Mouse (Mus musculus) brain, adult 2 months (tissue): ENCODE results near the gene Med16.
A peak's percentile ranks its signal among the peaks of the same experiment; 100 is the strongest.

Experiments used
- DNase-seq: peaks from one replicate; pipeline ENCODE4 v3.0.0; 2011; ENCODE audit warnings: low read depth, low spot score

Gene Med16

DNA sequence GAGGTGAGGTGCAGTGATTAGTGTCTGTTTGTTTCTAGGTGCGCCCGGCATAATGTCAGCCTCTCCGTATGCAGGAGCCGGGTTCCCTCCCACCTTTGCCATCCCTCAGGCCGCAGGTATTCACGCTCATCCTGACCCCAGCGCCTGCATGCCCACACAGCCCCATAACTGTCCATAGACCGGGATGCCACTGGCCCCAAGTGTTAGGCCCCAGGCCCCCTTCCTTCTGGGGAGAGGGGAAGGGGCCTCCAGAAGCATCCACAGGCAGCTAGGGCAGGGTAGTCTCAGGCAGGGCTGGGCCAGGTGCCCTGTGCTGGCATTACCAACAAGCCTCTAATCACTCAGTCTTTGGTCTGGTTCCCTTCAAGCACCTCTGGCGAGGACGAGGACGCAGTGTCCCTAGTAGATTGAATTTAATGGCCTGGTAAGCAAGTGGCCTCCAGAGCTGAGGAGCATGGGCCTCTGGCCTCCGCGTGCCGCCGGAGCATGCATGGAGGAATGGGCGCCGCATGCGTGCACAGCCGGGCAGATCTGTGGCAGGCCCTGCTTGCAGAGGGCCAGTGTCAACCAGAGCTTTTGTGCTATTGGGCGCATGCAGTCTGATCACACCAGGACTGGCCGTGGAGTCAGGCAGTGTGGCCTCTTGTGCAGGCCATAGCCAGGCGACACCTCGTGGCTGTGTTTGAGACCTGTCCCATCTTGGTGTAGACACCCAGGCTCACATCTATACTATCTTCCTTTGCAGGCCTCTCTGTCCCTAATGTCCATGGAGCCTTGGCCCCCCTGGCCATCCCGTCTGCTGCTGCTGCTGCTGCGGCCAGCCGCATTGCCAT is 48.4 kb downstream of the Med16 start:
- no peak for DNase-seq

- DNase-seq: no peak
These were observed 49.6 kb downstream of the Med16 start for GRCm38 (mm10) chr10:79859116-79859515.

- DNase-seq: peak; percentile 88
These were observed 50.2 kb downstream of the Med16 start for GRCm38 (mm10) chr10:79858416-79859074.

DNA sequence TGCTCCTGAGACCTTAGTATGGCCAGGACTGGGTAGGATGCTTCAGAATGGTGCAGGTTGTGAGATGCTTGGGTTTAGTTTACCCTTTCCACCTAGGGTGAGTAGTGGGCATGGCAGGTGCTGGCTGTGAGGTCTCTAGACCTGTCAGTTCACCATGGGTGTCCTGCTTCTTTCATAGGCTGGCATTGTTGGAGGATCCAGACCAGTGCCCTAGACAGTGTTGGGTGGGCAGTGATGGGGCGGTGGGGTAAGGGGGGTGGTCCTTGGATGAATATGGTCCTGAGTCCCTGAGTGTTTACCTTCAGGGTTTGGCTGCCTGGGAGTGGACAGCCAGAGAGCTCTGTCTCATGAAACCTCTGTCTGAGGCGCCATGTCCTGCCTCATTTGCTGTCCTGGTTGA is 50.8 kb downstream of the Med16 start:
- DNase-seq: no peak

DNA sequence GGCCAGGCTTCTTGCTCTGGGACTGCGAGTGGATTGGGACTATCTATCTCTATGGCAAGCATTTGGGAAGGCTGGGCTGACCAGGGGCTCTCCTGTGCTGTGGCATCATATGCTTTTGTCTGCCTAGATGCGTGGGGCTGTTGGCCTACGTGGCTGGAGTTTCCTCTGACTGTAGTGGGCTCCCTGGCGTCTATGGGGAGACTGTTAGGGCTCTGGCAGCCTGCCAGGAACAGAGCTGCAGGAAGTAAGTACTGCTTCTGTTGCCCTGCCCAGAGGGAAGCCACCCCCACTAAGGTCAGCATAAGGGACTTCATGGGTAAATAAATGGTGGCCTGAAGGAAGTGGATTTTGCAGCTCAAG is 51.3 kb downstream of the Med16 start:
- peak; percentile 71 for DNase-seq

GRCm38 (mm10) chr10:79856704-79857451 is 51.8 kb downstream of the Med16 start:
- no peak for DNase-seq

GRCm38 (mm10) chr10:79856280-79856679 is 52.4 kb downstream of the Med16 start:
- DNase-seq: no peak

GRCm38 (mm10) chr10:79855558-79856184 is 53.1 kb downstream of the Med16 start:
- no peak for DNase-seq

GRCm38 (mm10) chr10:79854801-79855541 is 53.8 kb downstream of the Med16 start:
- peak; percentile 73 for DNase-seq

DNA sequence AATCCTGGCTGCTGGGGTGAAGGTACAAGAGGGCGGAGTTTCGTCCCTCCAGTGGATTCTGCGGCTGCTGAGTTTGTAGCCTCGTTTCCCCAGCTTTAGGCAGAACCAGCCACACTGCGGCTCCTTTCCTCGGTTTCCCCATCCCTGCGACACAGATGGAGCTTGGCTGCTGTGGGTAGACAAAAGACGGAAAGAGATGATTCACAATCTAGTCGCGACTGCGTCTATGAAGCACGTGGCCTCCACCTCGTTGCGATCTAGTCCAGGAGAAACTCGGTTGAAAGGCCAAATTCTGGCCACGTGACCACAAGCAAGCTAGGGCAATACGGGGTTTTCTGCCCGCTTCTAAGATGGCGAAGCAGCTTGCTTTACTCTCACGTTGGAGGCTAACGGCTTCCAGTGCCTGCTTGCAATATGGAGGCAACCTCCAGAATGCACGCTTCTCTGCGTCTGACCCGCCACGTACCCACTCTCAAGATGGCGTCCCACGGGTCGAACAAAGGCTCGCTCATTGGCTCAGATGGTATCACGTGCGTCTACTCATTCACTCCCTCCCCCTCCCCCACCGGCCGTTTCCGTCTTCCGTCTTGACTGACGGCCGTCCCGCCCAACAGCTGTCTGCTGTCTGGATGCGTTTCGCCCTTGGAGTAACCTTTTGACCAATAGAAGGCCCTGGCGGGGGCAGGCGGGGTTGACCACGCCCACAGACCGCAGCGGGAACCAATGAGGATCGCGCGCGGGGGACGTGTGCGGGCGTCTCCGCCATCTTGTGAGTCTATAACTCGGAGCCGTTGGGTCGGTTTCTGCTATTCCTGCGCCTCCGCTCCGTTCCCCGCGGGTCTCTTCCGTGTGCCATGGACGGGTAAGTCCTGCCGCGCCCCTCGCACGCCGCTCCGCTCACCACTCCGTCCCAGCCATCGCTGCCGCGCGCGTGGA is 54.6 kb downstream of the Med16 start, which contains the start of gene Ptbp1:
Gene Ptbp1, plus strand, starts transcription at position 568 of the 936 bp plus-strand sequence.
- peak; percentile 100 for DNase-seq

DNA sequence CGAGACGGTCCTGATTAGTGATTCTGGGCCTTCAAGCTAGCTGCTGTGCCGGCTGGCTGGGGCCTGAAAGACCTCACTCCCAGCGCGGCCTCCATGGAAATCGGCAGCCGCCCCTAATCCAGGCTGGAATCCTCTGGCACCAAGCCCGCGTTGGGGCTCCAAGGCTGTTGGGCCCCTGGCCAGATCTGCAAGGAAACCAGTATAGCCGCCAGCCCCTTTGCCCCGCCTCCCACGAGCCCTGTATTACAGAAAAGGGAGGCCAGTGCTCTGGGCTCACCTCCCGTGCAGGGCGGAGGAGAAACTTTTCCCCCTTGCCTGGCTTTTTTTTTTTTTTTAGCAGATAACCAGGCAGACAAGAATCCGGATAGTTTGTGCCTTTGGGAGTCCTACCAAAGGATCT is 55.3 kb downstream of the Med16 start:
- DNase-seq: peak; percentile 76

- no peak for DNase-seq
These were observed 55.9 kb downstream of the Med16 start for GRCm38 (mm10) chr10:79852827-79853226.

- no peak for DNase-seq
These were observed 56.5 kb downstream of the Med16 start for GRCm38 (mm10) chr10:79852107-79852789.

DNA sequence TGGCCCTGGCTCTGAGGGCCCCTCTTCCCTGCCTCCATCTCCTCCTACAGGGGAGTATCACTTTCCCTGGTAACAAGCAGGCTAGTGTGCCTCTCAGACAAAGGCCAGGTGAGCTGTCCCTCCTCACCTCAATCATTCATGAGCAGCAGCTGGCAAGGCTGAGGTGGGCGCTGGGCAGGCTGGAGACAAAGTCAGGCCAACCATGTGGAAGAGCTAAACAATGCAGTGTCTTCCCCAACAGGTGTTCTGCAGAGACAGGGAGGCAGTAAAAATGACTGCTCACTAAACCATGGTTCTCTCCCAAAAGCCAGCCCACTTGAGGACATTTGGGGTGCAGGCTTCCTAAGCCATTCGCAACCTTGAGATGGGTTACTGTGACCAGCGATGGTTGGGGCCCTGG is 57.1 kb downstream of the Med16 start:
- no peak for DNase-seq

DNA sequence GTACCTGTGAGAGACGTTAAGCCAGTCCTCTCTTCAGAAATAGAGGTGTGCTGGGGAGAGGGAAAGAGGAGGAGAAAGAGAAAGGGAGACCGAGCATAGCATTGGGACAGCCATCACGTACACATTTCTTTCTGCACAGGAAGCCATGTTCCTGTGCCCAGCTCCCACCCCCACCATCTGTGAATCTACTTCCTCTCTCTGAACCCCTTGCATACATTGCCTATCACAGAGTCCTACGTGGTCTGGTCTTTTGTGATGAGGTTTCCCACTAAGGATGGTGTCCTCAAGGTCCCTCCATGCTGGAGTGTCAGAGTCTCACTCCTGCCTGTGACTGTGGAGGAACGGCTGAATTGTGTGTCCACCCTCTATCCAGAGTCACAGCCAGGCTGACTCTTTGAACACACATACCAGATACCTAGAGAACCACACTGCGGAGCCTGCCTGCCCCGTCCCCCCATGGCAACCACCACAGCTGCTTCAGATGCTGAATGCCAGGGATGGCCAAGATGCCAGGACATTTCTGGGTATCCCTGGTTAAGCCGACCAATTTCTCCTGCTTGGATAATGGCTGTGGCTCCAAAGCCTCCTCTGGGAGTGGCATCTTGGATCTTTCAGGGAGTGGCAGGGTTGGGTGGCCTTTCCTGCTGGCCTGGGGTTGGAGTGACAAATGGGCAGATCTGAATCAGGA is 58.6 kb downstream of the Med16 start:
- no peak for DNase-seq

DNA sequence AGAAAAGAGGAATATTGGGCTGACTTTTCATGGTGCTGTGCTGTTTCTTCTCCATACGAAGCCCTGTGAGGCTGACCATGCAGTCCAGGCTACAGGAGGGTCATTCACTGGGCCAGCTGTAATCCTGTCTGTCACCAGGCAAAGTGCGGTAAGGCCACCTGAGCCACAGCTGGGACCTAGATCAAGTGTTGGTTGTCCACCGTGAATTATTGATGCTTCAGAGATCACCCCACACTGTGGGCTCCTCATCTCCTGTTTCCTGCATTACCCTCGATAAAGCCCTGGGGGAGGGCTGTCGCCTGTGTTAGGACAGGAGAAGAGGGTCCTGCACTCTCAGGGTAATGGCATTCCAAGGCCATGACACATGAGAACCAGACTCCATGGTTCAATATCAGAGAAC is 62.2 kb downstream of the Med16 start:
- no peak for DNase-seq
